In the genomic region with DNA sequence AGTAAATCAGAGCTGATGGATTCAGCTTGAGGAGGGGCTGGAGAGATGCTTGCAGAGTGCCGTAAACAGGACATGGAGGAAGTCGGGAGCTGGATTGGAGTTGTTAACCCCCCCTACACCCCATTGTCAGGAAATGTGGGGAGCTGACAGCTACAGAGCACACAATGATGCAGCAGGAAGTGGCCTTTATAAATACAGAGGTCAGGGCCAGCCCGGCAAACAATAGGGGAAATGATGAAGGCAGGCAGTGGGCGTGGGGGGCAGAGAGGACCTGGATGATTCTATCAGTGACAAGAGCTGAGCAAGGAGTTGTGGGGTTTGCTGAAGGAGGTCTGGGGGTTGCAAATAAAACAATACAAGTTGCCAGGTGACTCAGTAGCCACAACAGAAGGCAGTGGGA, we compare ENCODE assay signal across 8 mouse cellular contexts.
DNase-seq lines count a peak whose midpoint lies in the region; TF ChIP-seq lines count a peak whose summit lies in the region.

No protein-coding gene starts in this region.

- 32% methylated on average over 4 of the region's 4 CpGs for WGBS in lung, adult 2 months

- DNase-seq in CD4-positive helper T cell, adult 2 months (ENCODE audit: low read depth, low spot score): peak; percentile 58
- DNase-seq in adrenal gland, postnatal 14 days: peak; percentile 60
- DNase-seq in heart, postnatal 25 days (ENCODE audit: low spot score): peak; percentile 67
- DNase-seq in lung, adult 2 months: peak; percentile 43
- no peak for DNase-seq in urinary bladder, postnatal 25 days (ENCODE audit: low spot score)
- no peak for DNase-seq in spleen, postnatal 10 days (ENCODE audit: low spot score in 2 of 2)
- no peak for DNase-seq in cerebellum, postnatal 10 days
- no peak for DNase-seq in neural tube, embryonic 10.5 days (ENCODE audit: extremely low spot score, low spot score)

- TF ChIP-seq POLR2A in lung, adult 2 months (IDR thresholded peaks at IDR 0.05; ENCODE audit: borderline replicate concordance, extremely low read depth, low read depth, low read length): no peak

- intact Hi-C loops in heart, postnatal 25 days (cut with DNase I): no loop called here

- no peak for TF ChIP-seq CTCF in lung, adult 2 months (IDR thresholded peaks at IDR 0.05; ENCODE audit: insufficient read depth, low read length)

- peaks cover 13% of the 10 kb centered on the region for H3K4me1 ChIP-seq in lung, adult 2 months (ENCODE audit: control insufficient read depth, insufficient read depth, low read length)

- no peak overlapping the region for H3K4me3 ChIP-seq in lung, adult 2 months (replicated peaks; ENCODE audit: extremely low read depth, low read depth, low read length)

Comparison
In these comparisons a context has a peak if more than half of its experiments do, and no peak if none do; other contexts are left out.
1. DNase-seq: peak in CD4-positive helper T cell, adult 2 months (single experiment), adrenal gland, postnatal 14 days (single experiment), heart, postnatal 25 days (single experiment) and lung, adult 2 months (single experiment); none in urinary bladder, postnatal 25 days (single experiment), spleen, postnatal 10 days (0 of 2), cerebellum, postnatal 10 days (0 of 2) and neural tube, embryonic 10.5 days (single experiment).